Mouse (Mus musculus): Measurements from ENCODE around the gene Clip2. TPM values are rescaled to one million over a fixed set of nuclear protein-coding genes. Genes with fewer than 3 reads are reported as not detected.

Gene Clip2
- polyA plus RNA-seq, 1 experiment from 2014 or later = 6.6 TPM

GRCm38 (mm10) chr5:134491712-134492417 lies 60.4 kb downstream of the Clip2 start:
- no peak overlapping the region for H3K9ac ChIP-seq
- H3K36me3 ChIP-seq (ENCODE audit: insufficient read depth) = peaks cover 61% of the 10 kb centered on the region
- H3K4me3 ChIP-seq (ENCODE audit: low read depth, low read length) = no peak overlapping the region
- 24% methylated on average over 18 of the region's 18 CpGs for WGBS
- peak; percentile 96 for DNase-seq
- no peaks in the 10 kb centered on the region for H3K4me1 ChIP-seq (ENCODE audit: insufficient read depth)
- H3K27me3 ChIP-seq (ENCODE audit: insufficient read depth, low read length) = no peaks in the 10 kb centered on the region
- H3K4me2 ChIP-seq = no peak overlapping the region
- peak; percentile 99 for TF ChIP-seq CTCF (IDR thresholded peaks at IDR 0.05; ENCODE audit: low read depth)
- peak; percentile 57; the same call in 1 of the 2 replicates for ATAC-seq (ENCODE audit: insufficient read depth)
- H3K27ac ChIP-seq (ENCODE audit: low read depth) = peak overlapping the region; percentile 72
- no peaks in the 10 kb centered on the region for H3K9me3 ChIP-seq (ENCODE audit: low read depth, low read length)

GRCm38 (mm10) chr5:134491206-134491605 lies 61.0 kb downstream of the Clip2 start:
- Histone ChIP-seq H3K9ac (no peak overlapping the region), H3K27me3 (ENCODE audit: insufficient read depth, low read length) (no peaks in the 10 kb centered on the region), H3K9me3 (ENCODE audit: low read depth, low read length) (no peaks in the 10 kb centered on the region), H3K4me3 (ENCODE audit: low read depth, low read length) (no peak overlapping the region), H3K4me1 (ENCODE audit: insufficient read depth) (no peaks in the 10 kb centered on the region), H3K4me2 (no peak overlapping the region), H3K27ac (ENCODE audit: low read depth) (0 out of 2 replicates have a peak overlapping the region, but pooled peaks have one; percentile 4), H3K36me3 (ENCODE audit: insufficient read depth) (peaks cover 57% of the 10 kb centered on the region)
- no peak for DNase-seq
- TF ChIP-seq CTCF (IDR thresholded peaks at IDR 0.05; ENCODE audit: low read depth) = no peak
- no peak for ATAC-seq (ENCODE audit: insufficient read depth)
- 79% methylated on average over 2 of the region's 2 CpGs for WGBS

GRCm38 (mm10) chr5:134490465-134490864 lies 61.8 kb downstream of the Clip2 start:
- Histone ChIP-seq H3K4me3 (ENCODE audit: low read depth, low read length) (no peak overlapping the region), H3K27ac (ENCODE audit: low read depth) (no peak overlapping the region), H3K36me3 (ENCODE audit: insufficient read depth) (peaks cover 53% of the 10 kb centered on the region), H3K4me2 (no peak overlapping the region), H3K4me1 (ENCODE audit: insufficient read depth) (no peaks in the 10 kb centered on the region), H3K27me3 (ENCODE audit: insufficient read depth, low read length) (no peaks in the 10 kb centered on the region), H3K9me3 (ENCODE audit: low read depth, low read length) (no peaks in the 10 kb centered on the region), H3K9ac (no peak overlapping the region)
- WGBS = 88% methylated on average over 12 of the region's 12 CpGs
- TF ChIP-seq CTCF (IDR thresholded peaks at IDR 0.05; ENCODE audit: low read depth) = peak; percentile 57
- ATAC-seq (ENCODE audit: insufficient read depth) (no peak), DNase-seq (no peak)

GRCm38 (mm10) chr5:134489583-134489982 lies 62.7 kb downstream of the Clip2 start:
- H3K4me2 ChIP-seq = no peak overlapping the region
- no peaks in the 10 kb centered on the region for H3K9me3 ChIP-seq (ENCODE audit: low read depth, low read length)
- ATAC-seq (ENCODE audit: insufficient read depth) = no peak
- H3K27me3 ChIP-seq (ENCODE audit: insufficient read depth, low read length) = no peaks in the 10 kb centered on the region
- H3K4me3 ChIP-seq (ENCODE audit: low read depth, low read length) = no peak overlapping the region
- H3K4me1 ChIP-seq (ENCODE audit: insufficient read depth) = no peaks in the 10 kb centered on the region
- peaks cover 49% of the 10 kb centered on the region for H3K36me3 ChIP-seq (ENCODE audit: insufficient read depth)
- DNase-seq = peak; percentile 82
- no peak overlapping the region for H3K27ac ChIP-seq (ENCODE audit: low read depth)
- no peak overlapping the region for H3K9ac ChIP-seq
- TF ChIP-seq CTCF (IDR thresholded peaks at IDR 0.05; ENCODE audit: low read depth) = peak; percentile 64
- WGBS = 35% methylated on average over 9 of the region's 9 CpGs

GRCm38 (mm10) chr5:134488596-134488995 lies 63.6 kb downstream of the Clip2 start:
- no peak overlapping the region for H3K4me2 ChIP-seq
- H3K27ac ChIP-seq (ENCODE audit: low read depth) = no peak overlapping the region
- 89% methylated on average over 4 of the region's 4 CpGs for WGBS
- H3K27me3 ChIP-seq (ENCODE audit: insufficient read depth, low read length) = no peaks in the 10 kb centered on the region
- no peaks in the 10 kb centered on the region for H3K4me1 ChIP-seq (ENCODE audit: insufficient read depth)
- no peak overlapping the region for H3K9ac ChIP-seq
- no peak for DNase-seq
- no peaks in the 10 kb centered on the region for H3K9me3 ChIP-seq (ENCODE audit: low read depth, low read length)
- H3K4me3 ChIP-seq (ENCODE audit: low read depth, low read length) = no peak overlapping the region
- no peak for TF ChIP-seq CTCF (IDR thresholded peaks at IDR 0.05; ENCODE audit: low read depth)
- ATAC-seq (ENCODE audit: insufficient read depth) = no peak
- peaks cover 42% of the 10 kb centered on the region for H3K36me3 ChIP-seq (ENCODE audit: insufficient read depth)

GRCm38 (mm10) chr5:134488042-134488441 lies 64.2 kb downstream of the Clip2 start:
- no peak for DNase-seq
- Histone ChIP-seq H3K4me1 (ENCODE audit: insufficient read depth) (no peaks in the 10 kb centered on the region), H3K9me3 (ENCODE audit: low read depth, low read length) (no peaks in the 10 kb centered on the region), H3K36me3 (ENCODE audit: insufficient read depth) (peaks cover 36% of the 10 kb centered on the region), H3K4me3 (ENCODE audit: low read depth, low read length) (no peak overlapping the region), H3K27ac (ENCODE audit: low read depth) (no peak overlapping the region), H3K9ac (no peak overlapping the region), H3K27me3 (ENCODE audit: insufficient read depth, low read length) (no peaks in the 10 kb centered on the region), H3K4me2 (no peak overlapping the region)
- WGBS = 58% methylated on average over 10 of the region's 10 CpGs
- no peak for TF ChIP-seq CTCF (IDR thresholded peaks at IDR 0.05; ENCODE audit: low read depth)
- no peak for ATAC-seq (ENCODE audit: insufficient read depth)

GRCm38 (mm10) chr5:134485900-134486665 lies 66.2 kb downstream of the Clip2 start:
- H3K4me1 ChIP-seq (ENCODE audit: insufficient read depth) = no peaks in the 10 kb centered on the region
- 55% methylated on average over 13 of the region's 13 CpGs for WGBS
- H3K27ac ChIP-seq (ENCODE audit: low read depth) = no peak overlapping the region
- H3K4me2 ChIP-seq = no peak overlapping the region
- no peak overlapping the region for H3K9ac ChIP-seq
- H3K36me3 ChIP-seq (ENCODE audit: insufficient read depth) = peaks cover 22% of the 10 kb centered on the region
- ATAC-seq (ENCODE audit: insufficient read depth) (peak; percentile 68; the same call in 1 of the 2 replicates), DNase-seq (peak; percentile 96)
- no peaks in the 10 kb centered on the region for H3K9me3 ChIP-seq (ENCODE audit: low read depth, low read length)
- H3K27me3 ChIP-seq (ENCODE audit: insufficient read depth, low read length) = no peaks in the 10 kb centered on the region
- TF ChIP-seq CTCF (IDR thresholded peaks at IDR 0.05; ENCODE audit: low read depth) = peak; percentile 99
- no peak overlapping the region for H3K4me3 ChIP-seq (ENCODE audit: low read depth, low read length)

Data from lung, embryonic 14.5 days (tissue).